Mouse (Mus musculus) heart, adult 10 weeks (tissue): ENCODE measurements around the gene Slc6a5. TPM values are rescaled to one million over a fixed set of nuclear protein-coding genes. Genes with fewer than 3 reads are reported as not detected.

ENCODE experiments used
- polyA plus RNA-seq: library from polyadenylated mRNA; stranded (reverse); fragments of 350-450 nt; fragmentation: Illumina TruSeq; extraction: RNeasy Lipid Tissue Mini Kit (QIAGEN cat#74804); gene quantifications from one replicate; pipeline ENCODE4 v1.2.3, GENCODE M21; 2014; ENCODE audit warnings: low read depth, low replicate concordance

Gene Slc6a5
- polyA plus RNA-seq, result not detected

DNA sequence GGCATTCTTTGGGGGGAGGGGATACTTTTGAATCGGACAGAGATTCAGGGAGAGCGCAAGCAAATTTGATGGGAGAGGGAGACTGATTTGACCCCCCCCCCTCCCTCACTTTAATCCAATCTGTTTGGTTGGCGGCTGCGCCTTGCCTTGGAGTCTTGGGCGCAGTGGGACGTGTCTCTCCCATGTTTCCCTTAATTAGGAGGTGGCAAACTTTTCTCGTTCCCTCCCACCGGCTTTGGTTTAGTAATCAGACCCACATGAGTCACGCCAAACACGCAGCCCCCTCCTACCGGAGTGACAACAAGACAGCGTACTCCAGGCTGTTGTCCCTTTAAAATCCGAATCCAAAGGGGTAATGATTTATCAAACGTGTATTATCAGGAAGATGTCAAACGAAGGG is at the start of gene Slc6a5:
Slc6a5 (plus strand) TSS at position 297 of the 400 bp plus-strand sequence.

DNA sequence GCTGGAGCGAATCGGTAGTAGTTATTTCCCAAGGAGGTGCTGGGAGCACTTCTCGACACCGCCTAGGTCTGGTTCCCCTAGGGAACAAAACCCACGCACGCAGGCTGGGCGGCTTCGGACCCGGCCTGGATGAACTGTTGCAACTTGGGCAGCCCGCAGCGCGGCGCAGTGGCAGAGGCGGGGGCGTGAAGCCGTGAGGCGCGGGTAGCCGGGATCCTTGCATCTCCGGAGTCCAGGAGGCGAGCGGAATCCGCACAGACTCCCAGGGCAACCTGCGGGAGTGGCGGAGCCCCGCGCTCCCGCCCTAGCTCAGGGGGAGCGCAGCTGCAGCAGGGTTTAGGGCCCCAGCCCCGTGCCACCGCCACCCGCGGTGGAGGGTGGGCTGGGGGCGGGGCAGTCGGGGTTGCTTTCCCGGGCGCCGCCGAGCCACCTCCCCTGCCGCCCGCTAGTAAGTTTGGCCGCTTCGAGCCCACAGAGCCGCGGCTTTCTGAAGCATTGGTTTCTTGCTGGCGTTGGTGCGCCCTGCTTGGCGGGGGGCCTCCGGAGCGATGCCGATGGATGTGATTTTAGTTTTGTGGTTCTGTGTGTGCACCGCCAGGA is 65.0 kb downstream of the Slc6a5 start, which contains the start of gene Nell1:
Nell1 (plus strand) TSS at position 24 of the 600 bp plus-strand sequence.

Other genes with a start within 250 kb of the Slc6a5 start
- gene Htatip2, start 151.0 kb upstream of the Slc6a5 start, polyA plus RNA-seq, result 28.0 TPM
- 16.5 TPM for gene Prmt3, start 131.8 kb upstream of the Slc6a5 start, polyA plus RNA-seq
- not detected for gene Nell1, start 64.7 kb downstream of the Slc6a5 start, polyA plus RNA-seq